In genomic region chr15:81802941-81803351, GRCm38 (mm10) we compare ENCODE assay signal across 8 mouse cellular contexts. TPM values are rescaled to one million over a fixed set of nuclear protein-coding genes. Genes with fewer than 3 reads are reported as not detected.
DNase-seq lines count a peak whose midpoint lies in the region; ATAC-seq and TF ChIP-seq lines count a peak whose summit lies in the region.

No protein-coding gene starts in this region.

- ATAC-seq in lung, embryonic 14.5 days (ENCODE audit: insufficient read depth) = no peak
- ATAC-seq in embryonic facial prominence, embryonic 11.5 days (replicated peaks; ENCODE audit: insufficient number of reproducible peaks, low FRiP score, low TSS enrichment, low read depth) = no peak
- ATAC-seq in hindbrain, embryonic 11.5 days (ENCODE audit: low FRiP score) = no peak; the same call in 1 of the 2 replicates
- peak; percentile 33; the same call in 1 of the 2 replicates for ATAC-seq in limb, embryonic 11.5 days (ENCODE audit: insufficient number of reproducible peaks, low FRiP score, low TSS enrichment, low read depth)
- peak; percentile 31 for ATAC-seq in midbrain, postnatal 0 days (ENCODE audit: low FRiP score)

- peak overlapping the region; percentile 81 for H3K27ac ChIP-seq in lung, embryonic 14.5 days (ENCODE audit: low read depth)
- no peak overlapping the region for H3K27ac ChIP-seq in embryonic facial prominence, embryonic 11.5 days (replicated peaks; ENCODE audit: low read depth, low read length)
- H3K27ac ChIP-seq in hindbrain, embryonic 11.5 days (ENCODE audit: low read depth, low read length) = no peak overlapping the region
- H3K27ac ChIP-seq in limb, embryonic 11.5 days (replicated peaks; ENCODE audit: low read depth, low read length) = no peak overlapping the region; the same call in 1 of the 2 replicates
- H3K27ac ChIP-seq in midbrain, postnatal 0 days (ENCODE audit: low read depth, low read length) = peak overlapping the region; percentile 2; the same call in 1 of the 2 replicates

- peak overlapping the region; percentile 73 for H3K4me2 ChIP-seq in lung, embryonic 14.5 days
- peak overlapping the region; percentile 47 for H3K4me2 ChIP-seq in embryonic facial prominence, embryonic 11.5 days (ENCODE audit: low read depth, low read length)
- peak overlapping the region; percentile 33 for H3K4me2 ChIP-seq in hindbrain, embryonic 11.5 days (replicated peaks; ENCODE audit: low read depth, low read length)
- H3K4me2 ChIP-seq in limb, embryonic 11.5 days (ENCODE audit: low read depth, severe bottlenecking) = peak overlapping the region; percentile 41
- peak overlapping the region; percentile 67 for H3K4me2 ChIP-seq in midbrain, postnatal 0 days (ENCODE audit: low read depth, low read length, poor library complexity, severe bottlenecking)

- H3K27me3 ChIP-seq in lung, embryonic 14.5 days (ENCODE audit: insufficient read depth, low read length) = no peaks in the 10 kb centered on the region
- no peaks in the 10 kb centered on the region for H3K27me3 ChIP-seq in embryonic facial prominence, embryonic 11.5 days (ENCODE audit: control insufficient read depth, insufficient read depth, low read length)
- no peaks in the 10 kb centered on the region for H3K27me3 ChIP-seq in hindbrain, embryonic 11.5 days (ENCODE audit: control insufficient read depth, insufficient read depth, low read length)
- no peaks in the 10 kb centered on the region for H3K27me3 ChIP-seq in limb, embryonic 11.5 days (ENCODE audit: control insufficient read depth, insufficient read depth, low read length)
- H3K27me3 ChIP-seq in midbrain, postnatal 0 days (ENCODE audit: insufficient read depth, low read length) = no peaks in the 10 kb centered on the region

- peak; percentile 45 for DNase-seq in lung, embryonic 14.5 days
- no peak for DNase-seq in lung, postnatal 14 days
- DNase-seq in embryonic facial prominence, embryonic 11.5 days (ENCODE audit: low spot score) = no peak
- DNase-seq in hindbrain, embryonic 11.5 days (ENCODE audit: low spot score) = no peak
- DNase-seq in limb, embryonic 11.5 days (ENCODE audit: low spot score) = no peak
- peak; percentile 48 for DNase-seq in midbrain, postnatal 0 days (ENCODE audit: low spot score)
- DNase-seq in spleen, postnatal 4 days (ENCODE audit: low spot score in 2 of 2) = no peak
- DNase-seq in natural killer cell, adult 2 months (ENCODE audit: low spot score in 2 of 2) = no peak

- peak overlapping the region; percentile 42 for H3K9ac ChIP-seq in lung, embryonic 14.5 days
- no peak overlapping the region for H3K9ac ChIP-seq in embryonic facial prominence, embryonic 11.5 days (replicated peaks; ENCODE audit: low read length)
- H3K9ac ChIP-seq in hindbrain, embryonic 11.5 days (ENCODE audit: low read depth, low read length) = no peak overlapping the region
- peak overlapping the region; percentile 27 for H3K9ac ChIP-seq in limb, embryonic 11.5 days (ENCODE audit: low read length)
- peak overlapping the region; percentile 34 for H3K9ac ChIP-seq in midbrain, postnatal 0 days (replicated peaks; ENCODE audit: low read length, poor library complexity, severe bottlenecking)

- H3K36me3 ChIP-seq in lung, embryonic 14.5 days (ENCODE audit: insufficient read depth) = 0 out of 2 replicates have a peak, but pooled peaks cover 1% of the 10 kb centered on the region
- H3K36me3 ChIP-seq in embryonic facial prominence, embryonic 11.5 days (replicated peaks; ENCODE audit: control insufficient read depth, insufficient read depth, low read depth, low read length) = no peaks in the 10 kb centered on the region
- no peaks in the 10 kb centered on the region for H3K36me3 ChIP-seq in hindbrain, embryonic 11.5 days (ENCODE audit: control insufficient read depth, insufficient read depth, low read length)
- H3K36me3 ChIP-seq in limb, embryonic 11.5 days (ENCODE audit: control insufficient read depth, insufficient read depth, low read length) = no peaks in the 10 kb centered on the region
- H3K36me3 ChIP-seq in midbrain, postnatal 0 days (ENCODE audit: insufficient read depth, low read length) = no peaks in the 10 kb centered on the region

- TF ChIP-seq CTCF in lung, embryonic 14.5 days (IDR thresholded peaks at IDR 0.05; ENCODE audit: low read depth) = no peak
- TF ChIP-seq CTCF in midbrain, postnatal 0 days (IDR thresholded peaks at IDR 0.05) = no peak

- no peaks in the 10 kb centered on the region for H3K9me3 ChIP-seq in lung, embryonic 14.5 days (ENCODE audit: low read depth, low read length)
- H3K9me3 ChIP-seq in embryonic facial prominence, embryonic 11.5 days (replicated peaks; ENCODE audit: control insufficient read depth, low read length) = no peaks in the 10 kb centered on the region
- H3K9me3 ChIP-seq in hindbrain, embryonic 11.5 days (ENCODE audit: control insufficient read depth, low read length) = no peaks in the 10 kb centered on the region
- H3K9me3 ChIP-seq in limb, embryonic 11.5 days (ENCODE audit: control insufficient read depth, low read length) = no peaks in the 10 kb centered on the region; the same call in 1 of the 2 replicates
- H3K9me3 ChIP-seq in midbrain, postnatal 0 days (ENCODE audit: low read length) = no peaks in the 10 kb centered on the region

- peak overlapping the region; percentile 36 for H3K4me3 ChIP-seq in lung, embryonic 14.5 days (ENCODE audit: low read depth, low read length)
- H3K4me3 ChIP-seq in embryonic facial prominence, embryonic 11.5 days (ENCODE audit: low read depth, low read length) = 0 out of 2 replicates have a peak overlapping the region, but pooled peaks have one; percentile 14
- H3K4me3 ChIP-seq in hindbrain, embryonic 11.5 days (ENCODE audit: low read depth, low read length) = 0 out of 2 replicates have a peak overlapping the region, but pooled peaks have one; percentile 12
- peak overlapping the region; percentile 17; the same call in 1 of the 2 replicates for H3K4me3 ChIP-seq in limb, embryonic 11.5 days (ENCODE audit: low read depth, low read length)
- H3K4me3 ChIP-seq in midbrain, postnatal 0 days (ENCODE audit: low read depth, low read length) = peak overlapping the region; percentile 33

- H3K4me1 ChIP-seq in lung, embryonic 14.5 days (ENCODE audit: insufficient read depth) = peaks cover 26% of the 10 kb centered on the region
- H3K4me1 ChIP-seq in embryonic facial prominence, embryonic 11.5 days (ENCODE audit: control insufficient read depth, insufficient read depth, low read length) = peaks cover 8% of the 10 kb centered on the region
- H3K4me1 ChIP-seq in hindbrain, embryonic 11.5 days (replicated peaks; ENCODE audit: control insufficient read depth, insufficient read depth, low read length) = peaks cover 5% of the 10 kb centered on the region; the same call in 1 of the 2 replicates
- peaks cover 8% of the 10 kb centered on the region for H3K4me1 ChIP-seq in limb, embryonic 11.5 days (ENCODE audit: control insufficient read depth, insufficient read depth, low read length)
- peaks cover 7% of the 10 kb centered on the region; the same call in 1 of the 2 replicates for H3K4me1 ChIP-seq in midbrain, postnatal 0 days (ENCODE audit: insufficient read depth, low read length)

- WGBS in lung, embryonic 14.5 days = 9% methylated on average over 8 of the region's 8 CpGs
- WGBS in embryonic facial prominence, embryonic 11.5 days = 10% methylated on average over 8 of the region's 8 CpGs
- 14% methylated on average over 8 of the region's 8 CpGs for WGBS in hindbrain, embryonic 11.5 days
- WGBS in limb, embryonic 11.5 days = 20% methylated on average over 8 of the region's 8 CpGs
- 9% methylated on average over 8 of the region's 8 CpGs for WGBS in midbrain, postnatal 0 days

RNA-seq across cellular contexts. Expression of gene Tef, which starts 0.7 kb away (rescaled TPM):
- 23.5 and 23.8 TPM in 2 replicates for polyA plus RNA-seq in lung, embryonic 14.5 days (2014; fragmentation: Nextera tagmentation; extraction: Ambion mirVana)
- polyA plus RNA-seq in embryonic facial prominence, embryonic 11.5 days (2014; fragmentation: Nextera tagmentation; extraction: Ambion mirVana) = 11.4 and 13.1 TPM in 2 replicates
- polyA plus RNA-seq in hindbrain, embryonic 11.5 days (2014; fragmentation: Nextera tagmentation; extraction: Ambion mirVana) = 12.0 and 12.4 TPM in 2 replicates
- 13.7 and 14.6 TPM in 2 replicates for polyA plus RNA-seq in limb, embryonic 11.5 days (2014; fragmentation: Nextera tagmentation; extraction: Ambion mirVana)
- 60.1 and 60.6 TPM in 2 replicates for total RNA-seq in midbrain, postnatal 0 days (2014; rRNA removed)
- 23.6 and 25.4 TPM in 2 replicates for polyA plus RNA-seq in midbrain, postnatal 0 days (2015; fragmentation: Nextera tagmentation; extraction: Ambion mirVana)

RNA-seq across cellular contexts. Expression of gene Tob2, which starts 55.6 kb away (rescaled TPM):
- polyA plus RNA-seq in lung, embryonic 14.5 days (2014; fragmentation: Nextera tagmentation; extraction: Ambion mirVana) = 23.3 and 24.2 TPM in 2 replicates
- polyA plus RNA-seq in embryonic facial prominence, embryonic 11.5 days (2014; fragmentation: Nextera tagmentation; extraction: Ambion mirVana) = 10.7 and 11.1 TPM in 2 replicates
- polyA plus RNA-seq in hindbrain, embryonic 11.5 days (2014; fragmentation: Nextera tagmentation; extraction: Ambion mirVana) = 10.5 and 12.5 TPM in 2 replicates
- polyA plus RNA-seq in limb, embryonic 11.5 days (2014; fragmentation: Nextera tagmentation; extraction: Ambion mirVana) = 16.7 and 16.8 TPM in 2 replicates
- 10.9 and 15.4 TPM in 2 replicates for total RNA-seq in midbrain, postnatal 0 days (2014; rRNA removed)
- 12.2 and 14.2 TPM in 2 replicates for polyA plus RNA-seq in midbrain, postnatal 0 days (2015; fragmentation: Nextera tagmentation; extraction: Ambion mirVana)

RNA-seq across cellular contexts. Expression of gene Rangap1, which starts 57.6 kb away (rescaled TPM):
- 101 and 107 TPM in 2 replicates for polyA plus RNA-seq in lung, embryonic 14.5 days (2014; fragmentation: Nextera tagmentation; extraction: Ambion mirVana)
- polyA plus RNA-seq in embryonic facial prominence, embryonic 11.5 days (2014; fragmentation: Nextera tagmentation; extraction: Ambion mirVana) = 121 and 126 TPM in 2 replicates
- 130 and 145 TPM in 2 replicates for polyA plus RNA-seq in hindbrain, embryonic 11.5 days (2014; fragmentation: Nextera tagmentation; extraction: Ambion mirVana)
- polyA plus RNA-seq in limb, embryonic 11.5 days (2014; fragmentation: Nextera tagmentation; extraction: Ambion mirVana) = 125 and 129 TPM in 2 replicates
- 154 and 183 TPM in 2 replicates for total RNA-seq in midbrain, postnatal 0 days (2014; rRNA removed)
- polyA plus RNA-seq in midbrain, postnatal 0 days (2015; fragmentation: Nextera tagmentation; extraction: Ambion mirVana) = 142 and 146 TPM in 2 replicates

RNA-seq across cellular contexts. Expression of gene Zc3h7b, which starts 58.1 kb away (rescaled TPM):
- polyA plus RNA-seq in lung, embryonic 14.5 days (2014; fragmentation: Nextera tagmentation; extraction: Ambion mirVana) = 45.6 and 46.1 TPM in 2 replicates
- 39.2 and 42.2 TPM in 2 replicates for polyA plus RNA-seq in embryonic facial prominence, embryonic 11.5 days (2014; fragmentation: Nextera tagmentation; extraction: Ambion mirVana)
- 36.8 and 52.6 TPM in 2 replicates for polyA plus RNA-seq in hindbrain, embryonic 11.5 days (2014; fragmentation: Nextera tagmentation; extraction: Ambion mirVana)
- polyA plus RNA-seq in limb, embryonic 11.5 days (2014; fragmentation: Nextera tagmentation; extraction: Ambion mirVana) = 53.9 and 57.9 TPM in 2 replicates
- total RNA-seq in midbrain, postnatal 0 days (2014; rRNA removed) = 147 and 154 TPM in 2 replicates
- 43.9 TPM in 2 replicates for polyA plus RNA-seq in midbrain, postnatal 0 days (2015; fragmentation: Nextera tagmentation; extraction: Ambion mirVana)

Comparison
In these comparisons a context has a peak if more than half of its experiments do, and no peak if none do; other contexts are left out.
1. DNase-seq: peak in lung, embryonic 14.5 days (single experiment) and midbrain, postnatal 0 days (single experiment); none in lung, postnatal 14 days (single experiment), embryonic facial prominence, embryonic 11.5 days (single experiment), hindbrain, embryonic 11.5 days (single experiment), limb, embryonic 11.5 days (single experiment), spleen, postnatal 4 days (0 of 2) and natural killer cell, adult 2 months (0 of 2).
2. ATAC-seq: peak in limb, embryonic 11.5 days (single experiment) and midbrain, postnatal 0 days (single experiment); none in lung, embryonic 14.5 days (single experiment), embryonic facial prominence, embryonic 11.5 days (single experiment) and hindbrain, embryonic 11.5 days (single experiment).
3. H3K27ac ChIP-seq: peak in lung, embryonic 14.5 days (single experiment) and midbrain, postnatal 0 days (single experiment); none in embryonic facial prominence, embryonic 11.5 days (single experiment), hindbrain, embryonic 11.5 days (single experiment) and limb, embryonic 11.5 days (single experiment).
4. H3K9ac ChIP-seq: peak in lung, embryonic 14.5 days (single experiment), limb, embryonic 11.5 days (single experiment) and midbrain, postnatal 0 days (single experiment); none in embryonic facial prominence, embryonic 11.5 days (single experiment) and hindbrain, embryonic 11.5 days (single experiment).
5. Peak in every context shown above with its lines, with median percentiles within 50 percentile points of each other: H3K4me2 ChIP-seq and H3K4me3 ChIP-seq.